Mouse (Mus musculus): ENCODE measurements around the gene Stxbp4. TPM values are rescaled to one million over a fixed set of nuclear protein-coding genes. Genes with fewer than 3 reads are reported as not detected.

Stxbp4 gene
- polyA plus RNA-seq, 1 experiment from 2014 or later = 19.4 TPM

- Histone ChIP-seq H3K4me3 (replicated peaks; ENCODE audit: low read length) (no peak overlapping the region), H3K27me3 (replicated peaks; ENCODE audit: control insufficient read depth, insufficient read depth, low read length) (no peaks in the 10 kb centered on the region), H3K36me3 (ENCODE audit: control insufficient read depth, insufficient read depth) (0 out of 2 replicates have a peak, but pooled peaks cover 2% of the 10 kb centered on the region), H3K27ac (ENCODE audit: low read length) (no peak overlapping the region), H3K4me2 (ENCODE audit: low read length) (no peak overlapping the region), H3K4me1 (replicated peaks; ENCODE audit: control insufficient read depth, insufficient read depth, low read length) (no peaks in the 10 kb centered on the region), H3K9me3 (ENCODE audit: control insufficient read depth, low read length) (no peaks in the 10 kb centered on the region), H3K9ac (replicated peaks; ENCODE audit: low read depth, low read length) (no peak overlapping the region)
- ATAC-seq = no peak
- 89% methylated on average over 7 of the region's 7 CpGs for WGBS
Observed at GRCm38 (mm10) chr11:90577057-90577780, 60.7 kb downstream of the Stxbp4 start.

DNA sequence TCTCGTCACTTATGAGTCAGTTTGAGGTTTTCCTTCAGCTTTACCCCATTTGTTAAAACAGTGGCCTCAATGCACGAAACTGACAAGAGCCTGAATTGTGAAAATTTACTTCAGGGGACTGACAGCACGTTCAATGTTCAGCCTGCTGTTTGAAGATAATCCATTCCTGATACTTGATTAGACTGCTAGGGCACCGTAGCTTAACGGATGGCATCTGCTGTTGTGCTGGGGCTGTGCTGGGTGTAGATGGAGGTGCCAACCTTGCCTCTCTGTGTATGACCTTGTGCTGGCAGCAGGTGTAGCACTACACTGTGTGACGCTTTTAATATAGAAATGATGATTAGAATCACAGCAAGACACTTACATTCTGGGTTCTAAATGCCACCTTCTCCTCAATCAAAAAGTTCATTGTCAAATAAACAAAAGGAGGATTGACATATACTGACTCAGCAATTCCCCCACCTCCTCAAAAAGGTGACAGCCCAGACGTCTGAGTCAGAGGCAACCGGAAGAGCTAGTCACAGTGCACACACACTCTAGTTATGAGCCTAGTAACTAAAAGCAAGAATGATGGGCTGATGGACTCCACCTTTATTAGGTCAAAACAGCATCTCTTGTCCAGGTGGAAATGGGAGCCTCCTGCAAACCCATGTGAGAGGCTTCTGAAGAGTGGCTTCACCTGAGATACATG, 61.5 kb downstream of the Stxbp4 start:
- Histone ChIP-seq H3K27me3 (replicated peaks; ENCODE audit: control insufficient read depth, insufficient read depth, low read length) (no peaks in the 10 kb centered on the region), H3K4me3 (replicated peaks; ENCODE audit: low read length) (no peak overlapping the region), H3K27ac (ENCODE audit: low read length) (no peak overlapping the region), H3K36me3 (ENCODE audit: control insufficient read depth, insufficient read depth) (0 out of 2 replicates have a peak, but pooled peaks cover 2% of the 10 kb centered on the region), H3K4me2 (ENCODE audit: low read length) (no peak overlapping the region), H3K9me3 (ENCODE audit: control insufficient read depth, low read length) (no peaks in the 10 kb centered on the region), H3K4me1 (replicated peaks; ENCODE audit: control insufficient read depth, insufficient read depth, low read length) (no peaks in the 10 kb centered on the region), H3K9ac (replicated peaks; ENCODE audit: low read depth, low read length) (no peak overlapping the region)
- ATAC-seq = no peak
- WGBS = 82% methylated on average over 8 of the region's 8 CpGs

- 97% methylated on average over 7 of the region's 7 CpGs for WGBS
- Histone ChIP-seq H3K4me3 (replicated peaks; ENCODE audit: low read length) (no peak overlapping the region), H3K4me1 (replicated peaks; ENCODE audit: control insufficient read depth, insufficient read depth, low read length) (no peaks in the 10 kb centered on the region), H3K9me3 (ENCODE audit: control insufficient read depth, low read length) (no peaks in the 10 kb centered on the region), H3K9ac (replicated peaks; ENCODE audit: low read depth, low read length) (no peak overlapping the region), H3K36me3 (ENCODE audit: control insufficient read depth, insufficient read depth) (0 out of 2 replicates have a peak, but pooled peaks cover 2% of the 10 kb centered on the region), H3K4me2 (ENCODE audit: low read length) (no peak overlapping the region), H3K27ac (ENCODE audit: low read length) (no peak overlapping the region), H3K27me3 (replicated peaks; ENCODE audit: control insufficient read depth, insufficient read depth, low read length) (no peaks in the 10 kb centered on the region)
- no peak for ATAC-seq
Observed at GRCm38 (mm10) chr11:90575491-90576048, 62.3 kb downstream of the Stxbp4 start.

GRCm38 (mm10) chr11:90570646-90571259, 67.1 kb downstream of the Stxbp4 start:
- no peaks in the 10 kb centered on the region for H3K9me3 ChIP-seq (ENCODE audit: control insufficient read depth, low read length)
- no peak overlapping the region for H3K4me2 ChIP-seq (ENCODE audit: low read length)
- H3K27me3 ChIP-seq (replicated peaks; ENCODE audit: control insufficient read depth, insufficient read depth, low read length) = no peaks in the 10 kb centered on the region
- H3K27ac ChIP-seq (ENCODE audit: low read length) = no peak overlapping the region
- H3K36me3 ChIP-seq (ENCODE audit: control insufficient read depth, insufficient read depth) = 0 out of 2 replicates have a peak, but pooled peaks cover 2% of the 10 kb centered on the region
- H3K4me1 ChIP-seq (replicated peaks; ENCODE audit: control insufficient read depth, insufficient read depth, low read length) = no peaks in the 10 kb centered on the region
- whole genome bisulfite sequencing = 87% methylated on average over 2 of the region's 2 CpGs
- no peak overlapping the region for H3K9ac ChIP-seq (replicated peaks; ENCODE audit: low read depth, low read length)
- no peak overlapping the region for H3K4me3 ChIP-seq (replicated peaks; ENCODE audit: low read length)
- ATAC-seq = no peak

GRCm38 (mm10) chr11:90558359-90559047, 79.4 kb downstream of the Stxbp4 start:
- H3K27me3 ChIP-seq (replicated peaks; ENCODE audit: control insufficient read depth, insufficient read depth, low read length) = no peaks in the 10 kb centered on the region
- no peaks in the 10 kb centered on the region for H3K9me3 ChIP-seq (ENCODE audit: control insufficient read depth, low read length)
- H3K36me3 ChIP-seq (ENCODE audit: control insufficient read depth, insufficient read depth) = no peaks in the 10 kb centered on the region
- H3K4me2 ChIP-seq (ENCODE audit: low read length) = no peak overlapping the region
- no peak overlapping the region for H3K9ac ChIP-seq (replicated peaks; ENCODE audit: low read depth, low read length)
- no peak for ATAC-seq
- no peaks in the 10 kb centered on the region; the same call in 1 of the 2 replicates for H3K4me1 ChIP-seq (replicated peaks; ENCODE audit: control insufficient read depth, insufficient read depth, low read length)
- H3K4me3 ChIP-seq (replicated peaks; ENCODE audit: low read length) = no peak overlapping the region
- no peak overlapping the region for H3K27ac ChIP-seq (ENCODE audit: low read length)
- WGBS = 84% methylated on average over 9 of the region's 9 CpGs

- peaks cover 8% of the 10 kb centered on the region for H3K4me1 ChIP-seq (replicated peaks; ENCODE audit: control insufficient read depth, insufficient read depth, low read length)
Observed at GRCm38 (mm10) chr11:90556517-90556916, 81.4 kb downstream of the Stxbp4 start.

DNA sequence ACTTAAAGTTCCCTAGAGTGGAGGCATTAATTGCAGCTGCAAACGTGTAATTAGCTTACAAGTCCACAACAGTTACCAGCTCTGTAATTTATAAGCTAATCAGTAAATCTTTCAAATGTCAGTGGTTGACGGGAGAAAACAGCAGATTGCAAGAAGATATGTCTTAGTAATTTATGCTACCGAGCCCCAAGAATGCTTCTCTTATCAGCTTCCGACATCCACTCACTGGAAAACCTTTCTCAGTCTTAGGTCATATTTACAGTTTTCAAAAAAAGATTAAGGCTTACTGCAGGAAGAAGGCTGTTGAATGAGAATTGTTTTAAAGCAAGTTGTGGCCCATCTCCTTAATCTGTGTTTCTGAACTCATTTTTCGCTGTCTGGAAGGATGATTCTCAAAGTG, 83.9 kb downstream of the Stxbp4 start:
- H3K4me1 ChIP-seq (replicated peaks; ENCODE audit: control insufficient read depth, insufficient read depth, low read length) = peaks cover 8% of the 10 kb centered on the region
- H3K27me3 ChIP-seq (replicated peaks; ENCODE audit: control insufficient read depth, insufficient read depth, low read length) = no peaks in the 10 kb centered on the region; the same call in 1 of the 2 replicates
- no peak overlapping the region for H3K9ac ChIP-seq (replicated peaks; ENCODE audit: low read depth, low read length)
- H3K9me3 ChIP-seq (ENCODE audit: control insufficient read depth, low read length) = no peaks in the 10 kb centered on the region
- H3K36me3 ChIP-seq (ENCODE audit: control insufficient read depth, insufficient read depth) = no peaks in the 10 kb centered on the region
- H3K4me3 ChIP-seq (replicated peaks; ENCODE audit: low read length) = no peak overlapping the region
- WGBS = 54% methylated on average over 5 of the region's 5 CpGs
- no peak overlapping the region for H3K4me2 ChIP-seq (ENCODE audit: low read length)
- no peak overlapping the region for H3K27ac ChIP-seq (ENCODE audit: low read length)
- 0 out of 2 replicates have a peak, but pooled peaks have one; percentile 24 for ATAC-seq

More at GRCm38 (mm10) chr11:90556517-90556916, 81.4 kb downstream of the Stxbp4 start:
- Histone ChIP-seq H3K27ac (ENCODE audit: low read length) (no peak overlapping the region), H3K9ac (replicated peaks; ENCODE audit: low read depth, low read length) (no peak overlapping the region), H3K27me3 (replicated peaks; ENCODE audit: control insufficient read depth, insufficient read depth, low read length) (no peaks in the 10 kb centered on the region), H3K36me3 (ENCODE audit: control insufficient read depth, insufficient read depth) (no peaks in the 10 kb centered on the region), H3K4me3 (replicated peaks; ENCODE audit: low read length) (no peak overlapping the region), H3K4me2 (ENCODE audit: low read length) (no peak overlapping the region), H3K9me3 (ENCODE audit: control insufficient read depth, low read length) (no peaks in the 10 kb centered on the region)
- 89% methylated on average over 4 of the region's 4 CpGs for WGBS
- no peak for ATAC-seq

DNA sequence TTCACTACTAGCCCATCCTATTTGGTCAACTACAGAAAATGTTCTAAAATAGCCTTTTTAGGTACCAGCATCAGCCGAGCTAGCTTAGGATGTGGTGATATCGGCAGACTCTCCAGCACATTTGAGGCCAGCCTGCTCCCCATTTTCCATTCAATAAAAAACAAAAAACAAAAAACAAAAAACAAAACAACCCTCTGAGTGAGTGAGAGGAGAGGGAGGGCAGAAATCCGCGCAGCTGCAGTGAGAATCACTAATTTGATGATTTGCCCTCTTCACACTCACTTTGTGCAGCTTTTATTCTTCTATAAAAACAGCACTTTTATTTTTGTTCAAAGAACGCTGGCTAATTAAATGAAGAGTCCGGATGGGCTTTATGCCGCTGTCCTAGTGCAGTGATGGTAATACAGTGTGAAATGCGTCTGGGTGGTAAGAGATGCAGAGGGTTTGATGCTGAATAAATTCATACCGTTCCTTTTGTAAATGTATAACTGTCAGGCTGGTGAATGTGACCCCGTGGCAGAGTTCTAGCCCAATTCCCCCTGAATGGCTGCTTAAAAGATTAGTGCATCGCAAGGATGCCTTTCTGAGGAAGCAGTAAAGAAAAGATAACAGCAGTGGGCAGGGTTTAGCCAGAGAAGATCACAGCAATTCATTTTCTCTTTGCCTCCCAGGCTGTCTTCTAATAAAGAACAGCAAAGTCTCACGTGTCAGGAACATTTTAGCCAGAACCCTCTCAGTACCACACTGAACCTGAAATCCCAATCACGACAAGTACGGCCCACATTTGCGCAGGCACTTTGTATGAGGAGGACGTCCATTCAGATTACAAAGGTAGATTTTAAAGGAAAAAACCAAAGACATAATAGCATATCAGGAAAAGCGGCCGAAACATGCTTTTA, 85.3 kb downstream of the Stxbp4 start:
- peak; percentile 58 for ATAC-seq
- H3K4me3 ChIP-seq (replicated peaks; ENCODE audit: low read length) = no peak overlapping the region
- WGBS = 18% methylated on average over 18 of the region's 18 CpGs
- peak overlapping the region; percentile 3; the same call in 1 of the 2 replicates for H3K27ac ChIP-seq (ENCODE audit: low read length)
- no peaks in the 10 kb centered on the region for H3K36me3 ChIP-seq (ENCODE audit: control insufficient read depth, insufficient read depth)
- peaks cover 14% of the 10 kb centered on the region for H3K4me1 ChIP-seq (replicated peaks; ENCODE audit: control insufficient read depth, insufficient read depth, low read length)
- 0 out of 2 replicates have a peak overlapping the region, but pooled peaks have one; percentile 12 for H3K4me2 ChIP-seq (ENCODE audit: low read length)
- no peaks in the 10 kb centered on the region; the same call in 1 of the 2 replicates for H3K27me3 ChIP-seq (replicated peaks; ENCODE audit: control insufficient read depth, insufficient read depth, low read length)
- 0 out of 2 replicates have a peak overlapping the region, but pooled peaks have one; percentile 22 for H3K9ac ChIP-seq (replicated peaks; ENCODE audit: low read depth, low read length)
- H3K9me3 ChIP-seq (ENCODE audit: control insufficient read depth, low read length) = no peaks in the 10 kb centered on the region

All from forebrain, embryonic 16.5 days (tissue).